Mouse (Mus musculus): Measurements from ENCODE around the gene D430041D05Rik. TPM values are rescaled to one million over a fixed set of nuclear protein-coding genes. Genes with fewer than 3 reads are reported as not detected.
A peak's percentile ranks its signal among the peaks of the same experiment; 100 is the strongest.

Gene D430041D05Rik
- 0.10 and 0.12 TPM in 2 replicates for polyA plus RNA-seq (2015; fragmentation: Nextera tagmentation; extraction: Ambion mirVana)

- Histone ChIP-seq H3K27ac (ENCODE audit: low read length) (no peak within 1 kb of the TSS), H3K4me1 (ENCODE audit: control insufficient read depth, insufficient read depth, low read length) (peaks cover 3% of the 10 kb centered on the region; the same call in 1 of the 2 replicates), H3K36me3 (ENCODE audit: control insufficient read depth, insufficient read depth, low read length) (no peaks in the 10 kb centered on the region), H3K4me2 (ENCODE audit: low read depth, low read length) (peak within 1 kb of the TSS; percentile 99), H3K4me3 (ENCODE audit: low read length) (peak within 1 kb of the TSS; percentile 59), H3K27me3 (replicated peaks; ENCODE audit: control insufficient read depth, insufficient read depth, low read length) (peaks cover 28% of the 10 kb centered on the region), H3K9me3 (ENCODE audit: control insufficient read depth, low read length) (no peaks in the 10 kb centered on the region), H3K9ac (ENCODE audit: low read depth, low read length) (peak within 1 kb of the TSS; percentile 57)
- WGBS: 49% methylated on average over 4 of the region's 4 CpGs
- ATAC-seq: no peak
These were observed at the start of gene D430041D05Rik for GRCm38 (mm10) chr2:104410963-104411545. Gene D430041D05Rik (minus strand): TSS chr2:104411013.

- Histone ChIP-seq H3K27me3 (replicated peaks; ENCODE audit: control insufficient read depth, insufficient read depth, low read length) (no peaks in the 10 kb centered on the region), H3K9ac (ENCODE audit: low read depth, low read length) (no peak overlapping the region), H3K4me2 (ENCODE audit: low read depth, low read length) (no peak overlapping the region), H3K36me3 (ENCODE audit: control insufficient read depth, insufficient read depth, low read length) (no peaks in the 10 kb centered on the region), H3K4me1 (ENCODE audit: control insufficient read depth, insufficient read depth, low read length) (peaks cover 3% of the 10 kb centered on the region), H3K27ac (ENCODE audit: low read length) (no peak overlapping the region), H3K4me3 (ENCODE audit: low read length) (no peak overlapping the region), H3K9me3 (ENCODE audit: control insufficient read depth, low read length) (no peaks in the 10 kb centered on the region)
- WGBS: 30% methylated on average over 3 of the region's 3 CpGs
- no peak for ATAC-seq
These were observed 49.2 kb upstream of the D430041D05Rik start for GRCm38 (mm10) chr2:104460021-104460420.

- Histone ChIP-seq H3K4me2 (ENCODE audit: low read depth, low read length) (no peak overlapping the region), H3K36me3 (ENCODE audit: control insufficient read depth, insufficient read depth, low read length) (no peaks in the 10 kb centered on the region), H3K9ac (ENCODE audit: low read depth, low read length) (no peak overlapping the region), H3K4me3 (ENCODE audit: low read length) (no peak overlapping the region), H3K27ac (ENCODE audit: low read length) (no peak overlapping the region), H3K9me3 (ENCODE audit: control insufficient read depth, low read length) (no peaks in the 10 kb centered on the region), H3K4me1 (ENCODE audit: control insufficient read depth, insufficient read depth, low read length) (peaks cover 3% of the 10 kb centered on the region), H3K27me3 (replicated peaks; ENCODE audit: control insufficient read depth, insufficient read depth, low read length) (no peaks in the 10 kb centered on the region)
- 86% methylated on average over 8 of the region's 8 CpGs for WGBS
- no peak for ATAC-seq
These were observed 47.9 kb upstream of the D430041D05Rik start for GRCm38 (mm10) chr2:104458569-104459332.

- Histone ChIP-seq H3K4me2 (ENCODE audit: low read depth, low read length) (no peak overlapping the region), H3K27me3 (replicated peaks; ENCODE audit: control insufficient read depth, insufficient read depth, low read length) (no peaks in the 10 kb centered on the region), H3K36me3 (ENCODE audit: control insufficient read depth, insufficient read depth, low read length) (no peaks in the 10 kb centered on the region), H3K9ac (ENCODE audit: low read depth, low read length) (no peak overlapping the region), H3K9me3 (ENCODE audit: control insufficient read depth, low read length) (no peaks in the 10 kb centered on the region), H3K27ac (ENCODE audit: low read length) (no peak overlapping the region), H3K4me1 (ENCODE audit: control insufficient read depth, insufficient read depth, low read length) (peaks cover 3% of the 10 kb centered on the region), H3K4me3 (ENCODE audit: low read length) (no peak overlapping the region)
- no peak for ATAC-seq
- 82% methylated on average over 3 of the region's 3 CpGs for WGBS
These were observed 46.3 kb upstream of the D430041D05Rik start for GRCm38 (mm10) chr2:104457106-104457505.

GRCm38 (mm10) chr2:104450685-104451084 lies 39.9 kb upstream of the D430041D05Rik start:
- no peak; the same call in 1 of the 2 replicates for ATAC-seq
- 72% methylated on average over 3 of the region's 3 CpGs for WGBS
- Histone ChIP-seq H3K4me1 (ENCODE audit: control insufficient read depth, insufficient read depth, low read length) (peaks cover 16% of the 10 kb centered on the region; the same call in 1 of the 2 replicates), H3K36me3 (ENCODE audit: control insufficient read depth, insufficient read depth, low read length) (no peaks in the 10 kb centered on the region), H3K9ac (ENCODE audit: low read depth, low read length) (no peak overlapping the region), H3K27ac (ENCODE audit: low read length) (no peak overlapping the region), H3K9me3 (ENCODE audit: control insufficient read depth, low read length) (no peaks in the 10 kb centered on the region), H3K27me3 (replicated peaks; ENCODE audit: control insufficient read depth, insufficient read depth, low read length) (no peaks in the 10 kb centered on the region), H3K4me2 (ENCODE audit: low read depth, low read length) (no peak overlapping the region), H3K4me3 (ENCODE audit: low read length) (no peak overlapping the region)

- no peaks in the 10 kb centered on the region for H3K9me3 ChIP-seq (ENCODE audit: control insufficient read depth, low read length)
- no peak overlapping the region for H3K4me2 ChIP-seq (ENCODE audit: low read depth, low read length)
- ATAC-seq: no peak
- 89% methylated on average over 1 of the region's 1 CpGs for WGBS
- no peaks in the 10 kb centered on the region for H3K27me3 ChIP-seq (replicated peaks; ENCODE audit: control insufficient read depth, insufficient read depth, low read length)
- H3K4me3 ChIP-seq (ENCODE audit: low read length): no peak overlapping the region
- no peak overlapping the region for H3K27ac ChIP-seq (ENCODE audit: low read length)
- no peaks in the 10 kb centered on the region for H3K36me3 ChIP-seq (ENCODE audit: control insufficient read depth, insufficient read depth, low read length)
- H3K9ac ChIP-seq (ENCODE audit: low read depth, low read length): no peak overlapping the region
- H3K4me1 ChIP-seq (ENCODE audit: control insufficient read depth, insufficient read depth, low read length): peaks cover 16% of the 10 kb centered on the region; the same call in 1 of the 2 replicates
These were observed 38.4 kb upstream of the D430041D05Rik start for GRCm38 (mm10) chr2:104449191-104449590.

- Histone ChIP-seq H3K4me3 (ENCODE audit: low read length) (no peak overlapping the region), H3K4me2 (ENCODE audit: low read depth, low read length) (no peak overlapping the region), H3K27me3 (replicated peaks; ENCODE audit: control insufficient read depth, insufficient read depth, low read length) (no peaks in the 10 kb centered on the region), H3K27ac (ENCODE audit: low read length) (no peak overlapping the region), H3K36me3 (ENCODE audit: control insufficient read depth, insufficient read depth, low read length) (no peaks in the 10 kb centered on the region), H3K9ac (ENCODE audit: low read depth, low read length) (no peak overlapping the region), H3K9me3 (ENCODE audit: control insufficient read depth, low read length) (no peaks in the 10 kb centered on the region), H3K4me1 (ENCODE audit: control insufficient read depth, insufficient read depth, low read length) (peaks cover 16% of the 10 kb centered on the region; the same call in 1 of the 2 replicates)
- no peak for ATAC-seq
- 80% methylated on average over 4 of the region's 4 CpGs for WGBS
These were observed 37.4 kb upstream of the D430041D05Rik start for GRCm38 (mm10) chr2:104448201-104448600.

GRCm38 (mm10) chr2:104446016-104446415 lies 35.2 kb upstream of the D430041D05Rik start:
- Histone ChIP-seq H3K27me3 (replicated peaks; ENCODE audit: control insufficient read depth, insufficient read depth, low read length) (no peaks in the 10 kb centered on the region), H3K4me1 (ENCODE audit: control insufficient read depth, insufficient read depth, low read length) (peaks cover 12% of the 10 kb centered on the region; the same call in 1 of the 2 replicates), H3K9me3 (ENCODE audit: control insufficient read depth, low read length) (no peaks in the 10 kb centered on the region), H3K9ac (ENCODE audit: low read depth, low read length) (no peak overlapping the region), H3K27ac (ENCODE audit: low read length) (no peak overlapping the region), H3K4me3 (ENCODE audit: low read length) (no peak overlapping the region), H3K36me3 (ENCODE audit: control insufficient read depth, insufficient read depth, low read length) (no peaks in the 10 kb centered on the region), H3K4me2 (ENCODE audit: low read depth, low read length) (no peak overlapping the region)
- ATAC-seq: no peak
- 59% methylated on average over 1 of the region's 1 CpGs for WGBS

- Histone ChIP-seq H3K9ac (ENCODE audit: low read depth, low read length) (no peak overlapping the region), H3K4me1 (ENCODE audit: control insufficient read depth, insufficient read depth, low read length) (peaks cover 6% of the 10 kb centered on the region; the same call in 1 of the 2 replicates), H3K27ac (ENCODE audit: low read length) (no peak overlapping the region), H3K27me3 (replicated peaks; ENCODE audit: control insufficient read depth, insufficient read depth, low read length) (no peaks in the 10 kb centered on the region), H3K4me3 (ENCODE audit: low read length) (no peak overlapping the region), H3K36me3 (ENCODE audit: control insufficient read depth, insufficient read depth, low read length) (no peaks in the 10 kb centered on the region), H3K9me3 (ENCODE audit: control insufficient read depth, low read length) (no peaks in the 10 kb centered on the region), H3K4me2 (ENCODE audit: low read depth, low read length) (no peak overlapping the region)
- ATAC-seq: peak; percentile 78
- 29% methylated on average over 2 of the region's 2 CpGs for WGBS
These were observed 34.0 kb upstream of the D430041D05Rik start for GRCm38 (mm10) chr2:104444776-104445175.
